Mouse (Mus musculus) hindbrain, embryonic 10.5 days (tissue): Measurements from ENCODE around the gene Hdac7. TPM values are rescaled to one million over a fixed set of nuclear protein-coding genes. Genes with fewer than 3 reads are reported as not detected.

Source experiments
- DNase-seq: peaks from one replicate; pipeline ENCODE4 v3.0.0-alpha.2; 2017; ENCODE audit warnings: low spot score
- H3K27ac ChIP-seq: fragments of 300-500 bp; sonication (generic); 2 replicates; pipeline ENCODE4 v1.5.1; 2016; ENCODE audit warnings: mild to moderate bottlenecking, moderate library complexity
- H3K27me3 ChIP-seq: fragments of 300-500 bp; sonication (generic); 2 replicates; pipeline ENCODE4 v1.6.1; 2016; ENCODE audit warnings: mild to moderate bottlenecking; ENCODE audit not compliant: poor library complexity, insufficient read depth, severe bottlenecking
- H3K36me3 ChIP-seq: fragments of 300-500 bp; sonication (generic); 2 replicates; pipeline ENCODE4 v1.6.1; 2016; ENCODE audit warnings: mild to moderate bottlenecking, moderate library complexity
- H3K4me1 ChIP-seq: fragments of 300-500 bp; sonication (generic); replicated peaks from 2 replicates; pipeline ENCODE4 v1.6.1; 2016; ENCODE audit warnings: mild to moderate bottlenecking
- H3K4me3 ChIP-seq: fragments of 300-500 bp; sonication (generic); 2 replicates; pipeline ENCODE4 v1.5.1; 2016; ENCODE audit warnings: mild to moderate bottlenecking, moderate library complexity
- H3K9me3 ChIP-seq: fragments of 300-500 bp; sonication (generic); 2 replicates; pipeline ENCODE4 v1.6.1; 2016; ENCODE audit warnings: mild to moderate bottlenecking, moderate library complexity
- WGBS: fragments of 180-500 bp; shearing (Covaris S2); methylation state at CpG from one replicate; pipeline ENCODE4 v1.1.7; 2016; 5-methylcytosine and 5-hydroxymethylcytosine counted together
- polyA plus RNA-seq: library from polyadenylated mRNA; unstranded; fragments of >200 nt; fragmentation: Nextera tagmentation; extraction: Ambion mirVana; gene quantifications from 2 replicates; pipeline ENCODE4 v1.2.1, GENCODE M21; 2016

Gene Hdac7
- polyA plus RNA-seq, 1 experiment from 2014 or later = 32.7 TPM

DNA sequence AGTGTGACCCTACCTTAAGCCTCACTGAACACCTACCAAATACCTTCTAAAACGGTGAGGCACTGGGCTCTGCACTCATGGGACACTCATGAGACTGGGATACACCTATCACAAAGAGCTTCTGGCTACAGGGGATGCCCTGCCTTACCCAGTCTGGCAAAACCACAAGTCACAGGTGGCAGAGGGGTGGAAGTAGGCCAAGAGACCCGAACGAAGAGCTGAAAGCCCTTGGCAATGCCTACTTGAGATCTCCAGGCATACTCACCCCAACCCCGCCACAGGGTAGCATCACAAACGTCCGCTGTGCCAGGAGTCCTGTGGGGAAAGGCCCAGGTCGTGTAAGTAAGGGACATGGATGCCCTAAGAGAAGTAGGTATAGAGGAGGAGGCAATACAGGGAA lies 42.5 kb downstream of the Hdac7 start:
- no peak for DNase-seq
- no peak overlapping the region for H3K4me3 ChIP-seq
- H3K27ac ChIP-seq = peak overlapping the region; percentile 60
- no peaks in the 10 kb centered on the region for H3K9me3 ChIP-seq
- H3K4me1 ChIP-seq = peaks cover 59% of the 10 kb centered on the region
- H3K27me3 ChIP-seq = no peaks in the 10 kb centered on the region
- H3K36me3 ChIP-seq = peaks cover 81% of the 10 kb centered on the region
- 81% methylated on average over 7 of the region's 7 CpGs for WGBS

DNA sequence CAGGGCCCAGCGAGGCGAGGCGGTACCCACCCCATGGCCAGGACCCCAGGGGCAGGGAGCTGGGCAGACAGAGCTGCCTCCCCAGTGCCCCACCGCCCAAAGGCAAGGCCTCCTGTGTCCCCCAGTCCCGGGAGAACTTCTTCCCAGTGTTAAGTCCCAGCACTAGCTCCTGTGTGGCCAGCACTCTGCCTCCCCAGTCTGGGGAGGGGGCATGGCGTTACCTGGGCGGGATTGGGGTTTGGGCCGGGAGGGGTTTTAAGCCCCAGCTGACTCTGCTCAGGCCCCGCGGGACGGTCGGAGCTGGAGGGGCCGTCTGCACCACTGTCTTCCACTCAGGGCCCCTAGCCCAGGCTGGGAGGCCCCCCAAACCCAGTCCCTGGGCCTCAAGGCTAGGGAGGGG lies 43.4 kb downstream of the Hdac7 start:
- H3K9me3 ChIP-seq = no peaks in the 10 kb centered on the region
- DNase-seq = no peak
- 86% methylated on average over 13 of the region's 13 CpGs for WGBS
- no peaks in the 10 kb centered on the region for H3K27me3 ChIP-seq
- peaks cover 51% of the 10 kb centered on the region for H3K4me1 ChIP-seq
- H3K36me3 ChIP-seq = peaks cover 81% of the 10 kb centered on the region
- peak overlapping the region; percentile 67 for H3K27ac ChIP-seq
- peak overlapping the region; percentile 6; the same call in 1 of the 2 replicates for H3K4me3 ChIP-seq

DNA sequence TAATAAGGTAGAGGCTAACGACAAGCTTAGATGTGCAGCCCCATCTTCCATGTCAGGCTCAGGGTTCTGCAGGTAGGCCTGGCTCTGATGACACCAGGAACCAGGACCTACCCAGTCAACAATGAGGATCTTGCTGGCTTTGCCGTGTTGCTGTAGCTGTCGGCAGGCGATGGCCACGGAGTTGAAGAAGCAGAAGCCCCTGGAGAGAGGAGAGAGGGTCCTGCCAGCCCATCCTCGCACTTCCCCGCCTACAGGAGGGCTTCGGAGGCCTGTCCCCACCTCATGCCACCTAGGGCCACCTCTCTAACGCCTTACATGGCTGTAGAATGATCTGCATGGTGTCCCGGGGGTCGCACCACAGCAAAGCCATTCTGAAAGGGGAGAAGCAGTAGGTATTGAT lies 44.9 kb downstream of the Hdac7 start:
- Histone ChIP-seq H3K4me3 (no peak overlapping the region), H3K9me3 (no peaks in the 10 kb centered on the region), H3K4me1 (peaks cover 51% of the 10 kb centered on the region), H3K27ac (0 out of 2 replicates have a peak overlapping the region, but pooled peaks have one; percentile 30), H3K27me3 (no peaks in the 10 kb centered on the region), H3K36me3 (peaks cover 85% of the 10 kb centered on the region)
- WGBS = 85% methylated on average over 11 of the region's 11 CpGs
- DNase-seq = no peak

DNA sequence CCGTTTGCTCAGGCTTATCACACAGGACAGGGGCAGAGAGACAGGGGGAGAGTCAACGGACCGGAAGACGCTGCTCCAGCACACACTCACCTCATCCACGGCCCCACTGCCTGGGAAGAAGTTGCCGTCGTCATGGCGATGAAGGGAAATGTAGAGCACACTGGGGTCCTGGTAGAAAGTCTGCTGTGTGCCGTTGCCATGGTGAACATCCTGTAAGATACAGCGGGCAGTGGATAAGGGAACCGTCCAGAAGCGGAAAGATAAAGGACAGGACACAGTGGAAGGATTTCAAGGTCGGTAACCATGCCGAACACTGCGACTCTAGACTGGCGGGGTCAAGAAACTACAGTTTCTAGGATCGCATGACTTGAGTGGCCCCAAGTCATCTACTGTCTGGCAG lies 46.2 kb downstream of the Hdac7 start:
- Histone ChIP-seq H3K27ac (peak overlapping the region; percentile 71; the same call in 1 of the 2 replicates), H3K36me3 (peaks cover 92% of the 10 kb centered on the region), H3K27me3 (no peaks in the 10 kb centered on the region), H3K9me3 (no peaks in the 10 kb centered on the region), H3K4me1 (peaks cover 51% of the 10 kb centered on the region), H3K4me3 (no peak overlapping the region)
- whole genome bisulfite sequencing = 45% methylated on average over 17 of the region's 17 CpGs
- peak; percentile 66 for DNase-seq

DNA sequence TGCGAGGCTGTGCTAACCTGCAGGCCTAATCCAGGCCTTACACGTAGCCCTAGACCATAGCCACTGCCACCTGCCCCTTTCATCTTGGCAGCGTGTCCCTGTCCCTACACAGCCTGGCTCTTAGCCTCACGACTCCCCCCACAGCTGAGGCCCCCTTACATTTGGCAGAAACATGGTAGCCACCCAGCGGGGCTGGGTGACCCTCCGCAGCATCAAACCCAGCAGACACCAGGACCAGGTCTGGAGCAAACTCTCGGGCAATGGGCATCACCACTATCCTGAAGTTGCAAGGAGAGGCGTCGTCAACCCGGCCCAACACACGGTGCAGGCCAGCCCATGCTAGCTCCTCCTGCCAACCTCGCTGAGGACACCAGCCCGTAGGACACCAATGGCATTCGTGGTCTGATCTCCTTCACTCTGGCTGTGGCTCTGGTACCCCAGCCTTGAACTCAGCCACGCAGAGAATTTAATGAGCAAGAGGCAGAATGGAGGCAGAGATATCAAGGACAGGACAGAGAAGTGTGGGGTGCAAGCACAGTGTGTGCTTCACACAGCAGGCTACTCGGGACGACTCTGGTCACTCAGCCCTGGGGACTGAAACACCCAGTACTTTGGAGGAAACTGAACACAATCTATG lies 47.5 kb downstream of the Hdac7 start:
- DNase-seq = no peak
- 96% methylated on average over 17 of the region's 17 CpGs for WGBS
- Histone ChIP-seq H3K9me3 (no peaks in the 10 kb centered on the region), H3K36me3 (peaks cover 99% of the 10 kb centered on the region), H3K27me3 (no peaks in the 10 kb centered on the region), H3K4me1 (peaks cover 38% of the 10 kb centered on the region), H3K27ac (0 out of 2 replicates have a peak overlapping the region, but pooled peaks have one; percentile 71), H3K4me3 (no peak overlapping the region)

DNA sequence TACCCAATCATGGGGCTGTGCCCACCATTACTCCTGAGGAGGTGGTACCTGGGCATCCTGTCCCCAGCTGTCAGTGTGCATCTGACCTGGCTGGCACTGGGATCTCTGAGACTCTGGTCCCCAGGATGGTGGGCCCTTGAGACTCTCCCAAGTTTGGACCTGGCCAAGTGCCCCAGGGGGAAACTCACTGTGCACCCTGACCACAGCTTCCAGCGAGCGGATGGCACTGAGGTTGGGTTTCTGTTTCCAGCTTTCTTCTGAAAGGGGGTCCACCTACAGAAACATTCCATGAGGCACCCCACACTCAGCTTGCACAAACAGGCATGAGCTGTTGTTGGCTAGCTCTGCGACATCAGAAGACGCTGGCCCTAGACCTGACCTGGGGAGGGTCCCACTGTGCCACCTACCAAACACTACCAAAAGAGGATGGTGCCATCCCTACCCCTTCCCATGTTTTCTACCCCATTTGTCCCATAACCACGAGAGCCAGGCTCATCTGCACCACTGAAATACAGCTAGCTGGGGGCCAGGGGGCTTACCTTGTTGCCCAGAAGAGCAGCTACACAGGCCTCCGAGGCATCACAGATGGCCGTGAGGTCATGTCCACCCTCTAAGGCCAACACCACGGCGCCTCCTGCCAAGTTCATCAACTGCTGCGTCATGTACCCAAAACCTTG lies 48.6 kb downstream of the Hdac7 start:
- no peak overlapping the region for H3K4me3 ChIP-seq
- no peak overlapping the region for H3K27ac ChIP-seq
- H3K27me3 ChIP-seq = no peaks in the 10 kb centered on the region
- H3K36me3 ChIP-seq = peaks cover 99% of the 10 kb centered on the region
- WGBS = 94% methylated on average over 10 of the region's 10 CpGs
- H3K4me1 ChIP-seq = peaks cover 30% of the 10 kb centered on the region
- DNase-seq = no peak
- no peaks in the 10 kb centered on the region for H3K9me3 ChIP-seq

DNA sequence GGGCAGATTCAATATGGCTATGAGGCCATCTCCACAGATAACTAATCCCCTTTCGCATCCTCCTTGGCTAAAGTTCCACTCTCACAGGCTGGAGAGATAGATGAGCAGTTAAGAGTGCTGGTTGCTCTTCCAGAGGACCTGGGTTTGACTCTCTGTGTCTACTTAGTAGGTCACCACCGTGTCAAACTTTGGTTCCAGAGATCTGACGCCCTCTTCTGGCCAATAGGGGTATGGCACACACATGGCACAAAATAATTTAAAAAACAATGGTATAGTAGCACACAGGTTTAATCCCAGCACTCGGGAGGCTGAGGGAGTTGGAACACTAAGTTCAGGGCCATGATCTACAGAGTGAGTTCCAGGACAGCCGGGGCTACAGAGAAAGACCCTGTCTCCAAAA lies 50.0 kb downstream of the Hdac7 start:
- peaks cover 17% of the 10 kb centered on the region for H3K4me1 ChIP-seq
- H3K36me3 ChIP-seq = peaks cover 87% of the 10 kb centered on the region
- no peaks in the 10 kb centered on the region for H3K27me3 ChIP-seq
- no peak for DNase-seq
- WGBS = 75% methylated on average over 5 of the region's 5 CpGs
- no peak overlapping the region for H3K4me3 ChIP-seq
- no peak overlapping the region for H3K27ac ChIP-seq
- no peaks in the 10 kb centered on the region for H3K9me3 ChIP-seq

DNA sequence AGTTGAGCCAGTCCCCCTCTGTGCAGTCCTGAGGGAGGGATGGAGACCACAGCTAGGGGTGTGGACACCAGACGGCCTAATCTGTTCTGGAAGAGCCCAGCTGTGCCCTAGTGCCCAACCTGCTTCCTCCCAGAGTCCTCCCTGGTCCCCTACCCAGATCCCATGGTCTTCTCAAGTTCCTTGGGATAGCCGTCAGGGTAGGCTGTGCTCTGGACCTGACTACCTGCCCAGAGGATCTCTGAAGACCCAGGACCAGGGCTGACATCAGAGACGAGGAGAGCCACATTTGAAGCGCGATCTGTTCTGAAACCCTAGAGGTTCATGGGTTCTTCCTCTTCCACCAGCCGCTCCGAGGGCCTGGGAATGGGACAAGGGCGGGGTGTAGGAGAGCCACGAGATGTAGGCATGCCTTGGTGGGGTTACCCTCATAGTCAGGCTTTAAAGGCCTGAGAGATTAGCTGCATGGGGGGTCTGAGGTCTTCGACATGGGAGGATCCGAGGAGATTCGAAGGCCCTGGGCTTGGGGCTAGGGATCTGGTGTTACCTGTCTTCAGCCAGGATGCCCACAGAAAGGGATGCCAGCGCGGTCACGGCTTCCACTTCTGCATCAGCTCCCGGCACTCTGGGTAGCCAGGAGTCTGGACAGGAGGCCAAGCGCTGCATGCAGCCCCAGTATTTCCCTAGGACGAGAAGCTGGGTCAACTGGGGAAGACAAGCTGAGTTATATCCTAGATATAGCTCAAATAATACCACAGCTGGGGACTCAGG lies 50.7 kb downstream of the Hdac7 start:
- Histone ChIP-seq H3K4me1 (peaks cover 10% of the 10 kb centered on the region), H3K36me3 (peaks cover 80% of the 10 kb centered on the region)

DNA sequence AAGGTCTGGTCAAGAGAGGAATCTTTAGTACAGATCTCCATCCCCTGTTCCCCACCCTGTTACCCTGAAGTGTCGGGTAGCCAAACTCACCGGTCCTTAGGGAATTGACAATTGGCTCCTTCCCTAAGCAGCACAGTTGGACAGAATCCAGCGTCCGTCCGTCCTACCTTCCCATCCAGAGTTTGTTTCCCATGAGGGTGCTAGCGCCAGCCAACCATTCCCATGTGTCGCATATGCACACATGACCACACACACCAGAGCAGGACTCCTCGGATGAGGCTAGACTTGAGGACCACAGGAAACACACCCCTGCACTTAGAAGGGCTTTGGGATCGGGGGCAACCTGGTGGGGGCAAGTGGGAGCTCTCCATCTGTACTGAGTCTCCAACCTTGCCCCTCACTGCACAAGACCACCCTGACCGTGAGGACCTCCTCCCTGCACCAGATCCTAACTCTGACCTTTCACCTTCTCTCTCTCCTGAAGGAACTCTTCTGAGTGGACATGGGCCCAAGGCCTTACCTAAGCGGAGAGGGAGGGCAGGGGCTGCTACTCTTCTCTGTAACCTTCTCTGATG lies 53.1 kb downstream of the Hdac7 start:
- peaks cover 58% of the 10 kb centered on the region for H3K36me3 ChIP-seq

More for the DNA sequence above, 50.7 kb downstream of the Hdac7 start:
- Histone ChIP-seq H3K9me3 (no peaks in the 10 kb centered on the region), H3K27ac (no peak overlapping the region), H3K4me3 (no peak overlapping the region), H3K27me3 (no peaks in the 10 kb centered on the region)
- no peak for DNase-seq
- 91% methylated on average over 18 of the region's 18 CpGs for WGBS

DNA sequence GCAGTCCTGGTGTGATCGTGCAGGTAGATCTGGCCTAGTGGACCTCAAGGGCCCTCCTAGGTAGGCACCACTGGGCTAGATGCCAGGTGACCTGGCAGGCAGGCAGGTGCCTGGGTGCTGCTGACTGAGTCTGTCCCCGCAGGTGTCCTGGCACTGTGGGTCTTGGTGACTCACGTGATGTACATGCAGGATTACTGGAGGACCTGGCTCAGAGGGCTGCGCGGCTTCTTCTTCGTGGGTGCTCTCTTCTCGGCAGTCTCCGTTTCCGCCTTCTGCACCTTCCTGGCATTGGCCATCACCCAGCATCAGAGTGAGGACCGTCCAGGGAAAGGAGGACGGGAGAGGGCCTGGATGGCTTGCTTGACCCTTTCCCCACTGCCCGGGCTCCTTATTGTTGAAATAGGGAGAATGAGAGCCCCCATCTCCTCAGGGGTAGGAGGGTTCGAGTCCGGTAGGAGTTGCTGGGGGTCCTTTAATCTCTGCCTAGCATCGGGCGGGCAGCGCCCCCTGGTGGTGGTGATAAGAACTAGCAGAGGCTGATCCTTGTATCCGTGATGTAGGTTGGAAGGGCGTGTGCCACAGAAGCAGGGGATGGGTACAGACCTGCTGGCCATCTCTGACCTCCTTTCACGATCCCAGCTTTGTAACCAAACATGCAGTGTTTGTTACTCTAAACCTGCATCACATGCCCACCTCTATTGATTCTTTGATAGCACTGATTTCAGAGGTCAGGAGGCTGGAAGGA lies 54.4 kb downstream of the Hdac7 start:
- Histone ChIP-seq H3K9me3 (no peaks in the 10 kb centered on the region), H3K27ac (no peak overlapping the region), H3K36me3 (peaks cover 45% of the 10 kb centered on the region), H3K4me3 (no peak overlapping the region), H3K4me1 (peaks cover 19% of the 10 kb centered on the region), H3K27me3 (peaks cover 6% of the 10 kb centered on the region; the same call in 1 of the 2 replicates)
- DNase-seq = peak; percentile 54
- WGBS = 59% methylated on average over 20 of the region's 20 CpGs

More for the DNA sequence above, 53.1 kb downstream of the Hdac7 start:
- H3K9me3 ChIP-seq = no peaks in the 10 kb centered on the region
- no peak for DNase-seq
- no peaks in the 10 kb centered on the region for H3K27me3 ChIP-seq
- H3K4me3 ChIP-seq = no peak overlapping the region
- H3K27ac ChIP-seq = no peak overlapping the region
- H3K4me1 ChIP-seq = peaks cover 14% of the 10 kb centered on the region
- 93% methylated on average over 11 of the region's 11 CpGs for WGBS

DNA sequence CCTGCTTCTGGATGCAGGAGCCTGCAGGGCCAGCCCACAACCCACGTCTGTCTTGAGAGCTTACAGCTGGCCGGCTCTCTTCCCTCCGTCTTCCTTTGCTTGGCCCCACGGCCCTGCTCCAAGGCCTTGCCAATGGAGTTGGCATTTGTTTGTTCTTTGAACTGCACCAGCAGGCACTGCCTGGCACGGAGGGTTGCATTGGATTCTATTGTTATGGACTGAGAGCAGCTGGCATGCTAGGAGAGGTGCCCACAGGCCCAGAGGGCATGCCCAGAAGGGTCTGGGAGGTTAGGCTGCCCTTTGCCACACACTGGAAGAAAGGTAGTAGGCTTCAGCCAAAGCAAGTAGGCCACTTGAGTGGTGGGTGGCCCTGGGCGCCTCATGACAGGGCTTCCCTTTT lies 55.5 kb downstream of the Hdac7 start:
- peaks cover 24% of the 10 kb centered on the region for H3K4me1 ChIP-seq
- peaks cover 6% of the 10 kb centered on the region; the same call in 1 of the 2 replicates for H3K27me3 ChIP-seq
- no peak overlapping the region for H3K27ac ChIP-seq
- 75% methylated on average over 6 of the region's 6 CpGs for WGBS
- H3K36me3 ChIP-seq = peaks cover 34% of the 10 kb centered on the region
- H3K4me3 ChIP-seq = no peak overlapping the region
- no peak for DNase-seq
- H3K9me3 ChIP-seq = no peaks in the 10 kb centered on the region
